Mouse (Mus musculus): ENCODE data around the gene Ssb. TPM values are rescaled to one million over a fixed set of nuclear protein-coding genes. Genes with fewer than 3 reads are reported as not detected.

The Ssb gene
- total and polyA plus RNA-seq, 2 experiments: 1.5 to 40.3 TPM

DNA sequence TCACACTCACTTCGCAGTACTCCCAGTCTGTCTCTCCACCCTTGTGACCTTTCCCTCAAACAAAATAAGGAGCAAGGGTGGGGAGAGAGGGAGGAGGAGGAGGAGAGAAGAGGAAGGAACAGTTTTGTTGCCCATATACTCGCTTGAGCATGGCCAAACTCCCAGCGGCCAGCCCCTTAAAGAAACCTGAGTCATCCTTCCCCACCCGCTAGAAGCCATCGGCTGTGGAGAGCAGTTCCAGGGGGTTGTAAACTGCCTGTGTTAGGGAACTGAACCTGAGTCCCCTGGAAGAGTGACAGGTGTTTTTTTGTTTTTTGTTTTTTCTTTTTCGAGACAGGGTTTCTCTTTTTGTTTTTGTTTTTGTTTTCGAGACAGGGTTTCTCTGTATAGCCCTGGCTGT is 29.5 kb downstream of the Ssb start:
- no peak for TF ChIP-seq CTCF (IDR thresholded peaks at IDR 0.05; ENCODE audit: low read depth, low read length)
- TF ChIP-seq POLR2A (IDR thresholded peaks at IDR 0.05; ENCODE audit: extremely low read depth, insufficient read depth, low read length): no peak
- DNase-seq (ENCODE audit: extremely low read depth, low read depth, low spot score): no peak
- no peak overlapping the region for H3K4me3 ChIP-seq (ENCODE audit: insufficient read depth, low read depth, low read length)
- peaks cover 5% of the 10 kb centered on the region for H3K4me1 ChIP-seq (ENCODE audit: control insufficient read depth, insufficient read depth, low read length)
- H3K27ac ChIP-seq (replicated peaks; ENCODE audit: insufficient read depth, low read depth, low read length): no peak overlapping the region
- no peaks in the 10 kb centered on the region for H3K36me3 ChIP-seq (ENCODE audit: control insufficient read depth, insufficient read depth, low read length)
- no peak overlapping the region for H3K9ac ChIP-seq (ENCODE audit: low read depth, low read length)
- WGBS: 84% methylated on average over 7 of the region's 7 CpGs
- H3K79me2 ChIP-seq (ENCODE audit: control insufficient read depth, insufficient read depth, low read length): no peaks in the 10 kb centered on the region
- H3K27me3 ChIP-seq (ENCODE audit: control insufficient read depth, insufficient read depth, low read length): no peaks in the 10 kb centered on the region

DNA sequence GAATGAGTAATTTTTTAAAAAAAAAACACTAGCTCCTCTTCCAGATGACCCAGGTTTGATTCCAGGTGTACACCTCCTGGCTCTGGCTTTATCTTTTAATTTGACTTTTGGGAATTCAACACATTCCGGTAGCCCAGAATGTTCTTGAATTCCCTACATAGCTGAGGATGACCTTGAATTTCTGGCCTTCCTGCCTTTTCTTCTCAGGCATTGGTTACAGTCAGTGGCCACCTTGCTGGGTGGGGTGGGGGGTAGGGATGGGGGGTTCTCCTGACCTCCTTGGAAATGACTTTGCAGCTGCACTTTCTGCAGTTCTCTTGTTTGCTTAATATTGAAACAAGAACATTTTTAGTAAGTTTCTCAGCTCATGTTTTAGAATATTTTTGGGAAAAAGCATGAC is 31.8 kb downstream of the Ssb start:
- Histone ChIP-seq H3K9ac (ENCODE audit: low read depth, low read length) (no peak overlapping the region), H3K4me3 (ENCODE audit: insufficient read depth, low read depth, low read length) (no peak overlapping the region), H3K4me1 (ENCODE audit: control insufficient read depth, insufficient read depth, low read length) (peaks cover 6% of the 10 kb centered on the region), H3K27ac (replicated peaks; ENCODE audit: insufficient read depth, low read depth, low read length) (no peak overlapping the region), H3K79me2 (ENCODE audit: control insufficient read depth, insufficient read depth, low read length) (peaks cover 9% of the 10 kb centered on the region), H3K27me3 (ENCODE audit: control insufficient read depth, insufficient read depth, low read length) (no peaks in the 10 kb centered on the region), H3K36me3 (ENCODE audit: control insufficient read depth, insufficient read depth, low read length) (no peaks in the 10 kb centered on the region)
- no peak for DNase-seq (ENCODE audit: extremely low read depth, low read depth, low spot score)
- TF ChIP-seq POLR2A (IDR thresholded peaks at IDR 0.05; ENCODE audit: extremely low read depth, insufficient read depth, low read length) (no peak), CTCF (IDR thresholded peaks at IDR 0.05; ENCODE audit: low read depth, low read length) (no peak)
- 82% methylated on average over 1 of the region's 1 CpGs for WGBS

GRCm38 (mm10) chr2:69893891-69894290 is 32.5 kb downstream of the Ssb start:
- H3K79me2 ChIP-seq (ENCODE audit: control insufficient read depth, insufficient read depth, low read length): peaks cover 13% of the 10 kb centered on the region
- H3K9ac ChIP-seq (ENCODE audit: low read depth, low read length): no peak overlapping the region
- WGBS: 60% methylated on average over 5 of the region's 5 CpGs
- H3K27me3 ChIP-seq (ENCODE audit: control insufficient read depth, insufficient read depth, low read length): no peaks in the 10 kb centered on the region
- peaks cover 7% of the 10 kb centered on the region for H3K4me1 ChIP-seq (ENCODE audit: control insufficient read depth, insufficient read depth, low read length)
- no peak overlapping the region for H3K27ac ChIP-seq (replicated peaks; ENCODE audit: insufficient read depth, low read depth, low read length)
- no peak for TF ChIP-seq POLR2A (IDR thresholded peaks at IDR 0.05; ENCODE audit: extremely low read depth, insufficient read depth, low read length)
- no peak for TF ChIP-seq CTCF (IDR thresholded peaks at IDR 0.05; ENCODE audit: low read depth, low read length)
- DNase-seq (ENCODE audit: extremely low read depth, low read depth, low spot score): peak; percentile 50
- no peak overlapping the region for H3K4me3 ChIP-seq (ENCODE audit: insufficient read depth, low read depth, low read length)
- no peaks in the 10 kb centered on the region for H3K36me3 ChIP-seq (ENCODE audit: control insufficient read depth, insufficient read depth, low read length)

GRCm38 (mm10) chr2:69895502-69896223 is 34.3 kb downstream of the Ssb start:
- DNase-seq (ENCODE audit: extremely low read depth, low read depth, low spot score): no peak
- Histone ChIP-seq H3K36me3 (ENCODE audit: control insufficient read depth, insufficient read depth, low read length) (peaks cover 4% of the 10 kb centered on the region; the same call in 1 of the 2 replicates), H3K79me2 (ENCODE audit: control insufficient read depth, insufficient read depth, low read length) (peaks cover 19% of the 10 kb centered on the region), H3K9ac (ENCODE audit: low read depth, low read length) (no peak overlapping the region), H3K4me3 (ENCODE audit: insufficient read depth, low read depth, low read length) (no peak overlapping the region), H3K27ac (replicated peaks; ENCODE audit: insufficient read depth, low read depth, low read length) (no peak overlapping the region), H3K27me3 (ENCODE audit: control insufficient read depth, insufficient read depth, low read length) (no peaks in the 10 kb centered on the region), H3K4me1 (ENCODE audit: control insufficient read depth, insufficient read depth, low read length) (peaks cover 3% of the 10 kb centered on the region; the same call in 1 of the 2 replicates)
- 65% methylated on average over 14 of the region's 14 CpGs for WGBS
- TF ChIP-seq POLR2A (IDR thresholded peaks at IDR 0.05; ENCODE audit: extremely low read depth, insufficient read depth, low read length) (no peak), CTCF (IDR thresholded peaks at IDR 0.05; ENCODE audit: low read depth, low read length) (peak; percentile 65)

GRCm38 (mm10) chr2:69896224-69896581 is 34.8 kb downstream of the Ssb start:
- peaks cover 19% of the 10 kb centered on the region for H3K79me2 ChIP-seq (ENCODE audit: control insufficient read depth, insufficient read depth, low read length)
- H3K36me3 ChIP-seq (ENCODE audit: control insufficient read depth, insufficient read depth, low read length): peaks cover 4% of the 10 kb centered on the region; the same call in 1 of the 2 replicates
- H3K27ac ChIP-seq (replicated peaks; ENCODE audit: insufficient read depth, low read depth, low read length): no peak overlapping the region
- DNase-seq (ENCODE audit: extremely low read depth, low read depth, low spot score): no peak
- no peak for TF ChIP-seq POLR2A (IDR thresholded peaks at IDR 0.05; ENCODE audit: extremely low read depth, insufficient read depth, low read length)
- no peak overlapping the region for H3K4me3 ChIP-seq (ENCODE audit: insufficient read depth, low read depth, low read length)
- peaks cover 3% of the 10 kb centered on the region; the same call in 1 of the 2 replicates for H3K4me1 ChIP-seq (ENCODE audit: control insufficient read depth, insufficient read depth, low read length)
- H3K9ac ChIP-seq (ENCODE audit: low read depth, low read length): no peak overlapping the region
- H3K27me3 ChIP-seq (ENCODE audit: control insufficient read depth, insufficient read depth, low read length): no peaks in the 10 kb centered on the region
- 98% methylated on average over 4 of the region's 4 CpGs for WGBS

DNA sequence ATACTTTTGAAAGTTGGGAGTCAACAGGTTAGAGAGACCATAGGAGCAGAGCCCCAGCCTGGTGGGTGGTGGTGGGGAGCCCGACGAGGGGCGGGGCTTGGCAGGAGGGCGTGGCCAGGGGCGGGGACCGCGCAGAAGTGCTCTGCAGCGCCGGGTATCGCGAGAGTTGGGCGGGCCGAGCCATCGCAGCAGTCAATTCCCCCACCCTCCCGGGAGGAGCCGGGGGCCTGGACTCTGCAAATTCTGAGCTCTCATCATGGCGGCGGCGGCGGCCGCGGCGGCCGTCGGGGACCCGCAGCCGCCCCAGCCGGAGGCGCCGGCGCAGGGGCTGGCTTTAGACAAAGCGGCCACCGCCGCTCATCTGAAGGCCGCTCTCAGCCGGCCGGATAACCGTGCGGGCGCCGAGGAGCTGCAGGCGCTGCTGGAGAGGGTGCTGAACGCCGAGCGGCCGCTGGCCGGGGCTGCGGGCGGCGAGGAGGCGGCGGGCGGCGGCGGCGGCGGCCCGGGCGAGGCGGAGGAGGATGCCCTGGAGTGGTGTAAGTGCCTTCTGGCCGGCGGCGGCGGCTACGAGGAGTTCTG is 35.8 kb downstream of the Ssb start, which contains the start of gene Ubr3:
Gene Ubr3, plus strand, starts transcription at position 208 of the 579 bp plus-strand sequence.
- Histone ChIP-seq H3K27me3 (ENCODE audit: control insufficient read depth, insufficient read depth, low read length) (no peaks in the 10 kb centered on the region), H3K36me3 (ENCODE audit: control insufficient read depth, insufficient read depth, low read length) (peaks cover 4% of the 10 kb centered on the region; the same call in 1 of the 2 replicates), H3K27ac (replicated peaks; ENCODE audit: insufficient read depth, low read depth, low read length) (peak within 1 kb of the TSS; percentile 75), H3K9ac (ENCODE audit: low read depth, low read length) (peak within 1 kb of the TSS; percentile 97), H3K4me1 (ENCODE audit: control insufficient read depth, insufficient read depth, low read length) (peaks cover 3% of the 10 kb centered on the region; the same call in 1 of the 2 replicates), H3K79me2 (ENCODE audit: control insufficient read depth, insufficient read depth, low read length) (peaks cover 19% of the 10 kb centered on the region), H3K4me3 (ENCODE audit: insufficient read depth, low read depth, low read length) (peak within 1 kb of the TSS; percentile 99)
- WGBS: 1% methylated on average over 64 of the region's 65 CpGs
- peak; percentile 79 for DNase-seq (ENCODE audit: extremely low read depth, low read depth, low spot score)
- TF ChIP-seq POLR2A (IDR thresholded peaks at IDR 0.05; ENCODE audit: extremely low read depth, insufficient read depth, low read length) (peak; percentile 58; the same call in 1 of the 2 replicates), CTCF (IDR thresholded peaks at IDR 0.05; ENCODE audit: low read depth, low read length) (no peak)

All from liver, adult 2 months (tissue).